Mouse (Mus musculus) ES-Bruce4 (cell line): ENCODE measurements around the gene Bak1.

Experiments
- CTCF ChIP-seq: IDR thresholded peaks from one replicate; pipeline ENCODE4 v1.8.1; 2011; ENCODE audit warnings: low read depth, low read length
- POLR2A ChIP-seq: IDR thresholded peaks from one replicate; pipeline ENCODE4 v1.8.1; 2011; ENCODE audit warnings: low read length; ENCODE audit not compliant: insufficient read depth

DNA sequence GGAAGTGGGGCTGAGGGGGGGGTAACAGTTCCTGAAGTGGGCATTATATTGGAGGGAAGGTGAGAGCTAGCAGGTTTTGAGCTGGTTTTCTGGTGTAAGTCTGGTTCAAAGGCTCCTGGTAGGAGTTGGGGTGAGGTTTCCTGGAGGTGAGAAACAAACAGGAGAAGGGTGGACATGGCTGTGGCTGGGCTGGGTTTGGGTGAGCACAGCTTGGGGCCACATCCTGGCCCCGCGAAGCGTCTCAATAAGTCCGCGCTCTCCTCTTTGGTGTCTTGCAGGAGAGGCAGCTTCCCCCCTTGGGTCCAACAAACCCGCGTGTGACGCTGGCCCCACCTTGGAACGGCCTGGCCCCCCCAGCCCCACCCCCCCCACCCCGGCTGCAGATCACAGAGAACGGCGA is 58.6 kb downstream of the Bak1 start:
- TF ChIP-seq POLR2A (no peak), CTCF (no peak)
